ENCODE assay signal across 8 mouse cellular contexts in genomic region chr10:117709930-117710603, GRCm38 (mm10). TPM values are rescaled to one million over a fixed set of nuclear protein-coding genes. Genes with fewer than 3 reads are reported as not detected.
DNase-seq lines count a peak whose midpoint lies in the region; ATAC-seq and TF ChIP-seq lines count a peak whose summit lies in the region.

No protein-coding gene starts in this region.

- H3K9me3 ChIP-seq in erythroblast, embryonic 14.5 days (ENCODE audit: control insufficient read depth, low read length), result no peaks in the 10 kb centered on the region
- no peaks in the 10 kb centered on the region for H3K9me3 ChIP-seq in heart, embryonic 13.5 days
- H3K9me3 ChIP-seq in liver, embryonic 14.5 days (ENCODE audit: control insufficient read depth, low read length), result no peaks in the 10 kb centered on the region
- H3K9me3 ChIP-seq in stomach, embryonic 15.5 days, result no peaks in the 10 kb centered on the region

- peaks cover 30% of the 10 kb centered on the region for H3K4me1 ChIP-seq in erythroblast, embryonic 14.5 days (ENCODE audit: control insufficient read depth)
- peaks cover 34% of the 10 kb centered on the region for H3K4me1 ChIP-seq in heart, embryonic 13.5 days
- peaks cover 0 to 9% of the 10 kb centered on the region in 2 experiments; a peak in 3 of 4 replicates for H3K4me1 ChIP-seq in liver, embryonic 14.5 days (replicated peaks; ENCODE audit: control insufficient read depth in 2 of 2, insufficient read depth in 2 of 2, low read length in 1 of 2)
- H3K4me1 ChIP-seq in stomach, embryonic 15.5 days, result peaks cover 10% of the 10 kb centered on the region; the same call in 1 of the 2 replicates

- TF ChIP-seq CTCF in C2C12 (IDR thresholded peaks at IDR 0.05; ENCODE audit: control insufficient read depth, insufficient read depth, insufficient read length), result no peak
- TF ChIP-seq CTCF in brain, embryonic 14.5 days (IDR thresholded peaks at IDR 0.05; ENCODE audit: borderline replicate concordance, extremely low read depth, insufficient read depth, insufficient read length), result no peak
- no peak for TF ChIP-seq CTCF in liver, embryonic 14.5 days (IDR thresholded peaks at IDR 0.05; ENCODE audit: low read depth)

- peak overlapping the region; percentile 92 for H3K4me3 ChIP-seq in C2C12 (ENCODE audit: insufficient read depth, poor library complexity, severe bottlenecking)
- H3K4me3 ChIP-seq in erythroblast, embryonic 14.5 days (replicated peaks), result peak overlapping the region; percentile 98
- peak overlapping the region; percentile 92 for H3K4me3 ChIP-seq in heart, embryonic 13.5 days
- peak overlapping the region; percentile 76 to 94 for H3K4me3 ChIP-seq in liver, embryonic 14.5 days (ENCODE audit: insufficient read depth in 1 of 2, low read depth in 2 of 2, low read length in 2 of 2)
- peak overlapping the region; percentile 99 for H3K4me3 ChIP-seq in stomach, embryonic 15.5 days (replicated peaks)

- H3K4me2 ChIP-seq in heart, embryonic 13.5 days, result peak overlapping the region; percentile 83
- peak overlapping the region; percentile 77 for H3K4me2 ChIP-seq in liver, embryonic 14.5 days (ENCODE audit: low read depth)
- peak overlapping the region; percentile 68 for H3K4me2 ChIP-seq in stomach, embryonic 15.5 days

- WGBS in heart, embryonic 13.5 days, result under 1% methylated on average over 65 of the region's 71 CpGs
- WGBS in liver, embryonic 14.5 days (ENCODE audit: insufficient replicate concordance), result under 1% methylated on average over 60 of the region's 71 CpGs
- WGBS in stomach, embryonic 15.5 days, result under 1% methylated on average over 61 of the region's 71 CpGs

- ATAC-seq in heart, embryonic 13.5 days (ENCODE audit: extremely low read depth, insufficient number of reproducible peaks, low FRiP score, low TSS enrichment), result peak; percentile 74
- peak; percentile 72 for ATAC-seq in liver, embryonic 14.5 days (ENCODE audit: insufficient read depth)
- ATAC-seq in stomach, embryonic 15.5 days (ENCODE audit: insufficient read depth, low FRiP score, low read depth), result peak; percentile 76

- H3K79me2 ChIP-seq in C2C12 (ENCODE audit: control insufficient read depth, insufficient read depth), result peaks cover 60% of the 10 kb centered on the region

- H3K27me3 ChIP-seq in C2C12 (ENCODE audit: control insufficient read depth, insufficient read depth, insufficient read length), result no peaks in the 10 kb centered on the region
- no peaks in the 10 kb centered on the region for H3K27me3 ChIP-seq in erythroblast, embryonic 14.5 days (ENCODE audit: control insufficient read depth)
- no peaks in the 10 kb centered on the region for H3K27me3 ChIP-seq in heart, embryonic 13.5 days (replicated peaks)
- no peaks in the 10 kb centered on the region for H3K27me3 ChIP-seq in liver, embryonic 14.5 days (ENCODE audit: control insufficient read depth, insufficient read depth, low read length)
- H3K27me3 ChIP-seq in stomach, embryonic 15.5 days (replicated peaks), result no peaks in the 10 kb centered on the region

- peaks cover 49% of the 10 kb centered on the region for H3K79me3 ChIP-seq in C2C12 (ENCODE audit: low read depth)

- TF ChIP-seq EP300 in liver, embryonic 14.5 days (IDR thresholded peaks at IDR 0.05; ENCODE audit: low read depth), result no peak

- peaks cover 45% of the 10 kb centered on the region for H3K36me3 ChIP-seq in C2C12 (ENCODE audit: control insufficient read depth, insufficient read depth)
- peaks cover 33% of the 10 kb centered on the region for H3K36me3 ChIP-seq in erythroblast, embryonic 14.5 days (ENCODE audit: control insufficient read depth)
- peaks cover 33% of the 10 kb centered on the region for H3K36me3 ChIP-seq in heart, embryonic 13.5 days
- peaks cover 18% of the 10 kb centered on the region for H3K36me3 ChIP-seq in liver, embryonic 14.5 days (replicated peaks; ENCODE audit: control insufficient read depth, insufficient read depth, low read depth)
- H3K36me3 ChIP-seq in stomach, embryonic 15.5 days, result peaks cover 12% of the 10 kb centered on the region

- peak; percentile 91 for DNase-seq in brain, embryonic 14.5 days (ENCODE audit: low read depth)
- DNase-seq in kidney, postnatal 10 days, result peak; percentile 89
- peak; percentile 57 to 62 (median 59) for DNase-seq in liver, embryonic 14.5 days (ENCODE audit: low read depth in 3 of 3, low spot score in 3 of 3)
- DNase-seq in neural tube, embryonic 10.5 days (ENCODE audit: extremely low spot score, low spot score), result peak; percentile 91

- peak overlapping the region; percentile 95 for H3ac ChIP-seq in C2C12 (ENCODE audit: control insufficient read depth, insufficient read length, low read depth)

- peak overlapping the region; percentile 100 for H3K9ac ChIP-seq in heart, embryonic 13.5 days
- peak overlapping the region; percentile 97 for H3K9ac ChIP-seq in liver, embryonic 14.5 days (replicated peaks)
- peak overlapping the region; percentile 99 for H3K9ac ChIP-seq in stomach, embryonic 15.5 days

- H3K27ac ChIP-seq in heart, embryonic 13.5 days (replicated peaks), result peak overlapping the region; percentile 99
- H3K27ac ChIP-seq in liver, embryonic 14.5 days, result peak overlapping the region; percentile 79
- peak overlapping the region; percentile 99 for H3K27ac ChIP-seq in stomach, embryonic 15.5 days

- no peak; the same call in 1 of the 2 replicates for TF ChIP-seq POLR2A in brain, embryonic 14.5 days (IDR thresholded peaks at IDR 0.05; ENCODE audit: borderline replicate concordance, extremely low read depth, insufficient read depth, insufficient read length, poor library complexity, severe bottlenecking)

TF ChIP-seq in C2C12, 6 proteins besides CTCF, POLR2A, EP300 and RAD21:
- peak; percentile 45 for TF ChIP-seq MYOD1 (IDR thresholded peaks at IDR 0.05; ENCODE audit: control insufficient read depth, insufficient read length, low read depth)
- TF ChIP-seq CEBPB (IDR thresholded peaks at IDR 0.05; ENCODE audit: low read depth), result no peak
- no peak for TF ChIP-seq MAX (IDR thresholded peaks at IDR 0.05)
- TF ChIP-seq FOSL1 (IDR thresholded peaks at IDR 0.05; ENCODE audit: insufficient read depth, low read length, poor library complexity, severe bottlenecking), result no peak
- TF ChIP-seq USF1 (IDR thresholded peaks at IDR 0.05; ENCODE audit: low read depth), result no peak
- no peak for TF ChIP-seq MYOG (IDR thresholded peaks at IDR 0.05; ENCODE audit: control insufficient read depth, extremely low read depth, insufficient read length)

RNA-seq across cellular contexts. Expression of gene Mdm2, which starts 0.5 kb away (rescaled TPM):
- 36.0 TPM for polyA plus RNA-seq in C2C12 (2012; fragmentation: generic; extraction: Trizol)
- 61.4 and 70.6 TPM in 2 replicates for polyA plus RNA-seq in brain, embryonic 14.5 days (2012; rRNA removed)
- 1.5 and 2.1 TPM in 2 replicates for polyA plus RNA-seq in erythroblast, embryonic 14.5 days (2012)
- 38.7 and 41.5 TPM in 2 replicates for polyA plus RNA-seq in heart, embryonic 13.5 days (2015; fragmentation: Nextera tagmentation; extraction: Ambion mirVana)
- polyA plus RNA-seq in liver, embryonic 14.5 days (2012; rRNA removed), result 14.4 and 20.0 TPM in 2 replicates
- 12.8 and 13.9 TPM in 2 replicates for polyA plus RNA-seq in liver, embryonic 14.5 days (2014; fragmentation: Nextera tagmentation; extraction: Ambion mirVana)
- polyA plus RNA-seq in stomach, embryonic 15.5 days (2015; fragmentation: Nextera tagmentation; extraction: Ambion mirVana), result 38.2 and 44.1 TPM in 2 replicates

RNA-seq across cellular contexts. Expression of gene Slc35e3, which starts 36.1 kb away (rescaled TPM):
- 12.8 TPM for polyA plus RNA-seq in C2C12 (2012; fragmentation: generic; extraction: Trizol)
- polyA plus RNA-seq in brain, embryonic 14.5 days (2012; rRNA removed), result 31.8 and 35.5 TPM in 2 replicates
- 0.02 TPM in 1 of 2 replicates, not detected in the other for polyA plus RNA-seq in erythroblast, embryonic 14.5 days (2012)
- polyA plus RNA-seq in heart, embryonic 13.5 days (2015; fragmentation: Nextera tagmentation; extraction: Ambion mirVana), result 8.2 and 8.5 TPM in 2 replicates
- 1.7 TPM in 2 replicates for polyA plus RNA-seq in liver, embryonic 14.5 days (2012; rRNA removed)
- polyA plus RNA-seq in liver, embryonic 14.5 days (2014; fragmentation: Nextera tagmentation; extraction: Ambion mirVana), result 1.3 and 1.5 TPM in 2 replicates
- 14.5 and 16.5 TPM in 2 replicates for polyA plus RNA-seq in stomach, embryonic 15.5 days (2015; fragmentation: Nextera tagmentation; extraction: Ambion mirVana)

Comparison
In these comparisons a context has a peak if more than half of its experiments do, and no peak if none do; other contexts are left out.
1. Peak in every context shown above with its lines: DNase-seq, ATAC-seq, H3K4me3 ChIP-seq and H3K27ac ChIP-seq.